Mouse (Mus musculus): Measurements from ENCODE around the gene Yy1.

- TF ChIP-seq POLR2A (IDR thresholded peaks at IDR 0.05; ENCODE audit: low read depth, low read length): no peak
- peak; percentile 52 for TF ChIP-seq CTCF (conservative IDR thresholded peaks at IDR 0.05; ENCODE audit: insufficient read depth, insufficient read length, low read depth, low read length)
These were observed 18.4 kb downstream of the Yy1 start for GRCm38 (mm10) chr12:108811133-108811532.
